15 mouse cellular contexts compared by ENCODE assay signal in the genomic region with DNA sequence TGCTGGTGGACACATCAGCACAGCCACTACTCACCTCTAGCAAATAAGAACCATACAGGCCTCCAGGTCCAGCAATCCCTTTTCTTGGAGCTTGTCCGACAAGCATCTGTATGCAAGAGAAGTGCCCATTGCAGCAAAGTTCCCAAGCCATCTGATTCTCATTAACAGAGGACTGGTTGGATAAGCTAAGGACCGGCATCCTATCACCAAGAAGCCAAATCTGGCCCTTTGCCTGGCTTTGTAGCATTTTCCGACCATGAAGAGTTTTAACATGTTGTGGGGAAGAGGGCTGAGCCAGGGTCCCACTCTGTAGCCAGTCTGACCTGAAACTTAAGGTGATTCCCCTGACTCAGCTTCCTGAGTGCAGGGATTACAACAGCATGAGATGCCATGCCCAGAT.
"Had no signal": no experiment of that assay in that cellular context is flagged by ENCODE, and none has a peak within 500 bp of the region (broad histone marks: within the 10 kb centered on the region; RNA-seq: fewer than 3 reads in every experiment).

No protein-coding gene starts in this region.

- H3K9ac ChIP-seq: limb, embryonic 12.5 days; liver, embryonic 15.5 days; midbrain, embryonic 15.5 days; neural tube, embryonic 13.5 days had no signal

- H3K27me3 ChIP-seq: limb, embryonic 12.5 days; midbrain, embryonic 15.5 days; neural tube, embryonic 13.5 days had no signal

- ATAC-seq: midbrain, embryonic 15.5 days had no signal

- H3K36me3 ChIP-seq: limb, embryonic 12.5 days; liver, embryonic 15.5 days; midbrain, embryonic 15.5 days; neural tube, embryonic 13.5 days had no signal

- H3K4me2 ChIP-seq: limb, embryonic 12.5 days; liver, embryonic 11.5 days; liver, embryonic 15.5 days; midbrain, embryonic 11.5 days; midbrain, embryonic 15.5 days; neural tube, embryonic 13.5 days had no signal

- H3K4me1 ChIP-seq: limb, embryonic 12.5 days; midbrain, embryonic 15.5 days; neural tube, embryonic 13.5 days had no signal

- DNase-seq: kidney, postnatal 36 days; layer of hippocampus, adult 9-11 months; layer of hippocampus, postnatal 36 days; lung, adult 2 months; lung, postnatal 36 days; retina, postnatal 1 day; right cerebral cortex, postnatal 4 days; spleen, adult 18-20 months; thymus, postnatal 4 days had no signal

- H3K4me3 ChIP-seq: limb, embryonic 12.5 days; liver, embryonic 15.5 days; midbrain, embryonic 15.5 days; neural tube, embryonic 13.5 days had no signal

- H3K27ac ChIP-seq: limb, embryonic 12.5 days; liver, embryonic 15.5 days; midbrain, embryonic 15.5 days; neural tube, embryonic 13.5 days had no signal

- H3K9me3 ChIP-seq: limb, embryonic 12.5 days; liver, embryonic 15.5 days; midbrain, embryonic 15.5 days; neural tube, embryonic 13.5 days had no signal
